Mouse (Mus musculus) urinary bladder, adult 18-20 months (tissue): Measurements from ENCODE around the gene Yars2.
A peak's percentile ranks its signal among the peaks of the same experiment; 100 is the strongest.
"Not testable (repeated sequence)": the region's sequence is repeated elsewhere in the genome, so short reads cannot be mapped to it uniquely, and the experiment has no call there.

Source experiments
- DNase-seq, 2 experiments: peaks; one replicate each; pipeline ENCODE4 v3.0.0; 2022; ENCODE audit warnings: low spot score in 2 of 2, mixed read lengths in 2 of 2

Yars2 gene

DNA sequence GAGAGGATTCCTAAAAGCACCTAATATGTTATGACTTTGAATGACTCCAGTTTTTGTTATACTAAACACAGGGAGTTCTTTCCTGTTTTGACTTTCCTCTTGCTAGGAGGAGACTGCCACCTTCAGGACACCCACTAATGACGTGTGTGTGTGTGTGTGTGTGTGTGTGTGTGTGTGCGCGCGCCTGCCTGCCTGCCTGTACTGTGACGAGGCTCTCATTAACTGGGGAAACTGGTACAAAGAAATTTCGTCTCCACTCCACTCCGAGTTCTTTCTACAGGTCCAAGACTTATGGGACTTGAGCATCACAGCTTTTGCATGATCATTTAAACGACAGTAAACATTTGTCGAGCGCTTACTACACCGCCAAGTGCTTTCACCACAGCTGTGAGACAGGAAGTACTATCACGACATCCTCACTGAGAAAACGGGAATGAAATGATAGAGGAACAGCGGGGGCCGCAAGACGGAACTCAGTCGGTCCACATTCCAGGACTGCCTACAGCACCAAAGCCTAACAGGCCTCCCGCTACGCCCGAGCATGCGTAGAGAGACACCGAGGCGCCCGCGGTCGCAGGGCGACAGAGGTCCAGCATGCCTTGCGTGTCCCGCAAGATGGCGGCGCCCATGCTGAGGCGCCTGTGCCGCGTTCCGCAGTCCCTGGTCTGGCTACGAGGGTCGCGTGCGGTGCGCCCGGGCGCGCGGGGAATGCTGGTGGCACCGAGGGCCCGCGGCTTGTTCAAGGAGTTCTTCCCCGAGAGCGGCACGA, at the start of gene Yars2:
Yars2 (plus strand) TSS at position 597 of the 769 bp plus-strand sequence.
- DNase-seq: peak; percentile 86 to 91

DNA sequence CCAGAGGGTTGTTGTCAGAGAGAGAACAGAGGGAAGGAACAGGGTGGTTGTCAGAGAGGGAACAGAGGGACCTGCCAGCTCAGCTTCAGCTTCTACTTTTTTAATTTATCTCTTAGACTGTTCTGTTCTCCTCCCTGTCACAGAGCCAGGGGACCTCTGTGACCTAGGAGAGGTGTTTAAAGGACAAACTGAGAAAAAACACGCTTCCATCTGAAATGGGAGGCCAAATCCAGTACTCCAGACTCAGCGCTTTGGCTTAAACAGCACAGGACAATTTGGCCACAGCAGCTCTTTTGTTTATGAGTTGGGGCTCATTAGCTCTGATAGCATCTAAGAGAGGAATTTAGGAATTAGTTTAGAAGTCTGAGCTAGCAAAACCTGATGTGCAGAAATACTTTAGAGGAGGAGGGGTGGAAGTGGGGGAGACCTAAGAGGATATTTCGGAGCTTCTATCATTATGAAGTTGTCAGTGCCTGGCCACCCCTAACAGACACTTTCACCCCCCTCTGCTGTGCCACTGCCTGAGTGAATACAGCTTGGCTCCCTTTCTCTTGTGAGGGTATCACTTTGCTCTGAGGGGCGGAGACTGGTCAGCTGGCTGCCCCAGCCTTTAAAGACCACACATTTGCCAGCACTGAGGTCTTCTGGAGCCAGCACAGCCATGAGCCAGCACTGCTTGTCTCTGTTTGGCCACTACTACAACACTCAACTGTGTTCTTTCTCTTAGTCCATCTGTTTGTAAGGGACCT, 49.3 kb upstream of the Yars2 start:
- no peak for DNase-seq

DNA sequence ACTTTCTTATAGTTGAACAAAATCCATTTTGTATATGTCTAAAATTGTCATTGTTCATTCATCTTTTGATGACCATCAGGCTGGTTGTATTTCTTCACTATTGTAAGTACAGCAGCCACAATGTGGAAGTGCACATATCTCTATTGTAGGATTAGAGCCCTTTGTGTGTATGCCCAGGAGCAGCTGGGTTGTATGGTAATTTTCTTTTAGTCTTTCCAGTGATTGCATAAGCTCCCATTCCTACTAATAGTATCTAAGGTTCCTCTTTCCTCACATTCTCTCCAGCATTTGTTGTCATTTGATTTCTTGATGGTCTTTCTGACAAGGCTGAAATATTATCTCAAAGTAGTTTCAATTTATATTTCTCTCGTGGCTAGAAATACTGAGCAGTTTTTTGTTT, 47.5 kb upstream of the Yars2 start:
- DNase-seq: no peak

DNA sequence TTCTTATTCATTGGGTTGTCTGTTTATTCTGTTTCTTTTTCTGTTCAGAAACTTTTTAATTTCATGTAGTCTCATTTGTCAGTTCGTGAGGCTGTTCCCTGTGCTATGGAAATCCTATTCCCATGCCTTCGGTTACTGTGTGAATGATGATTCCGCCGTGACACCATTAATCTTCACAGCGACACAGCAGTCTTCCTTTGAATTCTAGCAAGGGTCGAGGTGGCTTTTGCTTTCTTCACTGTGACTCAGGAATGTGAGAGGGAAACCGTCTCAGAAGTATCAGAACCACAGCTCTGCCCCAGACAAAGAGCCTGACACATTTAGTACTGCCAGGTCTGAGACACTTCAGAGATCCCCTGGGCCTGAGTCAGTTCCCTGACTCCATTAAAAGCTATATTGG, 46.9 kb upstream of the Yars2 start:
- DNase-seq: no peak

DNA sequence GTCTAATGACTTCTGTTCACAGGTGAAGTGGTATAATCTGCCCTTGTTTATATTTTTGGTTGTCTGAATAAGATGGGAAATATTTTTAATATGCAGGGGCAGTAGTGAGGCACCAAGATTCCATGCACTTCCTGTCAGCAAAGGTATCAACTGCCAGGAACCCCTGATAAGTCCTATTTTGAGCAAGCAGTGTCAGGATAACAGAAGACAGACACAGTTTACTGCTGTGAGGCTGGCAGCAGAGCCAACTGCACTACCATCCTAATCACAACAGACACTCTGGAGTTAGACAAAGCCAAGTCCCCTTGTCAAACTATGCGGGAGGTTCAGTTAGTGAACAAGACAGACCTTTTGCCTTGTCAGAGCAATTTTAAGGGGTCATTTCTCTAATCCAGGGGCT, 46.1 kb upstream of the Yars2 start:
- DNase-seq: no peak

DNA sequence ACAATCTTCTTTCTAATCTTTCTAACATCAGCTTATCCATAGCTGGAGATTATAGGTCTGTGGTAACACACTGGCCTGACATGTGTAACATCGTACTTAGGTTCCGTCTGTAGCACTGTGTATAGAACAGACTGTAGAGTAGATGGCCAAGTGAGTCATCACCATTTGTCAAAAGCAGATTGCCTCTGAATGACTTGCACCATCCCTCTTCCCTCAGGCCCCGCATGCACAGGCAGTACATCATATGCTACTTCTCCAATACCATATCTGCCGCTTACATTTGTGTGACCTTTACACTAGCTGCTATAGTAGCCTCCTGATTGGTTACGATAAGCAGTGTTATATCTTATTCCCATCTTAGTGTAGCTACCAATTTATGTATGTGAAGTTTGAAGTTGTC, 41.9 kb upstream of the Yars2 start:
- DNase-seq: no peak

DNA sequence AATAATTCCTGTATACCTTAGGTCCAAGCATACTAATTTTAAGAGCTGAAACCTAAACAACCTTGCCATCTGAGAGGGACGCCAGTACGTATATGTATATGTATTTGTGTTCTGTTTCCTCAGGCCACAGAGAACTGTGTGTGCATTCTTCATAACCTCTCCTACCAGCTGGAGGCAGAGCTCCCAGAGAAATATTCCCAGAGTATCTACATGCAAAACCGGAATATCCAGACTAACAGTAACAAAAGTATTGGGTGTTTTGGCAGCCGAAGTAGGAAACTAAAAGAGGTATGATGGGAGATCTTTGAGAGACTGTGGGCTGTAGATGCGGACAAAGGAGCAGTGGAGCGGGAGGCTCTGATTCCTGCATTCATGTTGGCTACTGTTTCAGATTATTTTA, 41.3 kb upstream of the Yars2 start:
- DNase-seq: no peak

GRCm38 (mm10) chr16:16262436-16262835, 40.3 kb upstream of the Yars2 start:
- DNase-seq: no peak

DNA sequence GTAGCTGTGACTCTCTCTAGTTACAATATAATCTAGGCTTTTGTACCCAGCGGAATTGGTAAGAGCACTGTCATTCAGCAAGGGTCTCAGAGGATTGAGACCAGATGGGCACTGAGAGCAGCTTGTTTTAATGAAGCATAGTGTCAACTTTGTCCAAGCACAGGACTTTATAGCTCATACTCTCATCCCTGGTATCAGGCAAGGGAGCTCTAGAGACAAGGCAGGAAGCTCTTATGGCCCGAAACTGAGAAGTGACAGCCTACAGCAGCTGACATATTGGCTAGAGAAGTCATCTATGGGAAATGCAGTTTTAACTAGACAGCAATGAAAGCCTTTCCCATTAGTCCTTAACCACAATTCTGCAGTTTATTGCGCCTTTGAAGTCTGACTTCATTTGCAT, 29.8 kb upstream of the Yars2 start:
- no peak for DNase-seq

GRCm38 (mm10) chr16:16273752-16274151, 29.0 kb upstream of the Yars2 start:
- DNase-seq: no peak

GRCm38 (mm10) chr16:16303138-16303827, 518 bp downstream of the Yars2 start:
- DNase-seq: peak; percentile 12 to 41

DNA sequence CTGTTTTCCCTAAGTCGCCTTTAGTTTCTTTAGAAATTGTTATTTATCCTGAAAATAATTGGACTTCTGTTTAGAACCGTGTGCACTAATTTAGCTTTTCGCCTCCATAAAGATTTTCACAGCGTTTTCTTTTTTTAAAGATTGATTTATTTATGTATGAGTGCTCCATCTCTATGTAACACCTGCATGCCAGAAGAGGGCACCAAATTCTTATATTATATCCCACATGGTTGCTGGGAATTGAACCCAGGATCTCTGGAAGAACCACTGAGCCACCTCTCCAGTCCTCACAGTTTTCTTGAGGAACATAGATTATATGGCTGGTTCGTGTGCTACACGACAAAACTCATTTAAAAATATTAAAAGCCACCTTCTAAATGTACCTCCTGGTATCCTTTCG, 1.1 kb downstream of the Yars2 start:
- no peak for DNase-seq

GRCm38 (mm10) chr16:16311319-16311718, 8.6 kb downstream of the Yars2 start:
- DNase-seq: no peak

- DNase-seq: no peak
These were observed 23.1 kb downstream of the Yars2 start for GRCm38 (mm10) chr16:16325775-16326336.

DNA sequence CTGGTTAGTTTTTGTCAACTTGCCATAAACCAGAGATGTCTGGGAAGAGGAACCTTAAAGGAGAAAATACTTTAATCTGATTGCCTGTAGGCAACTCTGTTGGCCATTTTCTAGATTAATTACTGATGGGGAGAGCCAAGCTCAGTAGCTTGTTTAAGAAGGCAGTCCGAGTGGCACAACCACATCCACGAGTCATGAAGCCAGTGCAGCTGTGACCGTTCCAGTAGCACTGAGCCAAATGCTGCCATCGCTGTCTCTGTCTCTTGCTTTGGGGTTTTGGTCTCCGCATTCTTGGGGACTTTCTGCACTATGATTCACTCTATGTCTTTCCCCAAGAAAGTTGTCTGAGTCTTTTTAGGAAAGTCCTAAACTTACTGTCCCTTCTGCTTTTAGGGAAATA, 43.7 kb downstream of the Yars2 start:
- no peak for DNase-seq

DNA sequence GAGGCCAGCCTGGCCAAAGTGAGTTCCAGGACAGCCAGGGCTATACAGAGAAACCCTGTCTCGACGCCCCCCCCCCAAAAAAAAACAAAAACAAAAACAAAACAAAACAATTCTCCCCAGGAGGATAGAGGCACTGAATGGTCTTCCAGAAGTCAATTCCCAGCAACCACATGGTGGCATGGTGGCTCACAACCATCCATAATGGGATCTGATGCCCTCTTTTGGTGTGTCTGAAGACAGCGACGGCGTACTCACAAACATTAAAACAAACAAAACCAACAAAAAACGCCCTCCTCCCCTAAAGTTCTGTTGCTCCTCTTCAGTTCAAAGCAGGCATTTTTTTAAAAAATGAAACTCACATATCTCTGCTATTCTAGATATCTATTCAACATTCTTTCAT, 55.1 kb downstream of the Yars2 start:
- no peak for DNase-seq

DNA sequence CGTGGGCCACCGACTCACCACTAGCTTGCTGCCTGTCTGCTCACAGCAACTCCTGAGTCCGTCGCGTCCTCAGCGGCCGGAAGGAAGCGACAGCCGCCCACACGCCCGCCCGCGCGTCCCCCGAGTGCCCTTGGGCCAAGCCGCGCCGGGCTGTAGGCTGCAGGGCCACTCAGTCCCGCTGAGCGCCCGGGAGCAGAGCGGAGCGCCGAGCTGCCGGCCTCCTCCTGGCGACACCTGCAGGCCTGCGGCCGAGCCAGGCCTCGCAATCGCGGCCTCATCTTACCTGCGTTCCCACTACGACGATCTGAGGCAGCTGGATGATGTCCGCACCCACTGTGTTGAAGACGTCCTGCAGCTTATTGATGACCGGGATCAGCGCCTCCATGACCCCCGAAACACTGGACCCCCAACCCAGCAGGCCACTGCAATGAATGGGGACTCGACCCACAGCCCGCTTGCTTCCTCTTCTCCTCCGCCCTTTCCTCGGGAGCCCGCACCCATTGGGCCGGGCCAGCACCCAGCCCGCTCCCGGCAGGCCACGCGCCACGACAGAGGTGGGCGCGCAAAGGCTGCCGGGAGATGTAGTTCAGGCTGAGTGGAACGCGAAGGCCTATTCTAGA, 55.8 kb downstream of the Yars2 start, which contains the start of gene Dnm1l:
Dnm1l (minus strand) TSS at position 479 of the 620 bp plus-strand sequence.
- DNase-seq: peak; percentile 86 to 90

GRCm38 (mm10) chr16:16359101-16359482, 56.3 kb downstream of the Yars2 start:
- not testable (repeated sequence) for DNase-seq
